Mouse (Mus musculus): Measurements from ENCODE around the gene Clip2.

GRCm38 (mm10) chr5:134457371-134457770 is 94.9 kb downstream of the Clip2 start:
- TF ChIP-seq POLR2A (IDR thresholded peaks at IDR 0.05; ENCODE audit: borderline replicate concordance, insufficient read depth, low read length) (no peak), CTCF (IDR thresholded peaks at IDR 0.05; ENCODE audit: borderline replicate concordance, insufficient read depth, low read depth, low read length) (no peak)
